Mouse (Mus musculus) MEL (cell line): ENCODE results near the gene Ptprr. TPM values are rescaled to one million over a fixed set of nuclear protein-coding genes. Genes with fewer than 3 reads are reported as not detected.

Experiments used
- DNase-seq: peaks from one replicate; pipeline ENCODE4 v3.0.0; 2011; ENCODE audit warnings: low read depth, low spot score
- H3K27ac ChIP-seq: 2 replicates; pipeline ENCODE4 v1.5.1; 2012; ENCODE audit warnings: low read depth, mild to moderate bottlenecking, control low read depth, low read length, moderate library complexity; ENCODE audit not compliant: control insufficient read depth
- H3K27me3 ChIP-seq, 2 experiments: fragments of 150-350 bp in 1 of 2; sonication (generic) in 1 of 2; 2 replicates each; pipeline ENCODE4 v1.6.1; 2012; ENCODE audit warnings: low read length in 2 of 2, mild to moderate bottlenecking in 2 of 2, improper control_type of control experiment in 1 of 2, moderate library complexity in 1 of 2; ENCODE audit not compliant: insufficient read depth in 2 of 2, control insufficient read depth in 1 of 2
- H3K36me3 ChIP-seq, 2 experiments: 2 replicates each; pipeline ENCODE4 v1.6.1; 2012 to 2014; ENCODE audit warnings: low read length in 2 of 2, improper control_type of control experiment in 1 of 2, inconsistent platforms in 1 of 2, mild to moderate bottlenecking in 1 of 2; ENCODE audit not compliant: insufficient read depth in 2 of 2, control insufficient read depth in 1 of 2
- H3K4me1 ChIP-seq, 2 experiments: fragments of 150-350 bp in 1 of 2; sonication (generic) in 1 of 2; 2 replicates each; pipeline ENCODE4 v1.6.1; 2012; ENCODE audit warnings: low read length in 2 of 2, improper control_type of control experiment in 1 of 2, mild to moderate bottlenecking in 1 of 2; ENCODE audit not compliant: insufficient read depth in 2 of 2, control insufficient read depth in 1 of 2
- H3K4me3 ChIP-seq, 2 experiments: fragments of 150-350 bp in 1 of 2; sonication (generic) in 1 of 2; 2 replicates each; pipeline ENCODE4 v1.5.1; 2012; ENCODE audit warnings: low read depth in 2 of 2, low read length in 2 of 2, mild to moderate bottlenecking in 2 of 2, moderate library complexity in 2 of 2, control low read depth in 1 of 2, improper control_type of control experiment in 1 of 2; ENCODE audit not compliant: control insufficient read depth in 1 of 2, insufficient read depth in 1 of 2
- H3K79me2 ChIP-seq: 2 replicates; pipeline ENCODE4 v1.6.1; 2012; ENCODE audit warnings: mild to moderate bottlenecking, low read length, moderate library complexity; ENCODE audit not compliant: control insufficient read depth, poor library complexity, insufficient read depth
- H3K9ac ChIP-seq: 2 replicates; pipeline ENCODE4 v1.6.1; 2012; ENCODE audit warnings: low read depth, mild to moderate bottlenecking, control low read depth, low read length, moderate library complexity; ENCODE audit not compliant: control insufficient read depth, poor library complexity, severe bottlenecking
- H3K9me3 ChIP-seq: fragments of 150-350 bp; sonication (generic); replicated peaks from 2 replicates; pipeline ENCODE4 v1.6.1; 2012; ENCODE audit warnings: mild to moderate bottlenecking, low read length, improper control_type of control experiment, moderate library complexity; ENCODE audit not compliant: insufficient read depth
- CHD1 ChIP-seq: IDR thresholded peaks from 2 replicates; pipeline ENCODE4 v1.6.1; 2012; ENCODE audit warnings: low read depth, mild to moderate bottlenecking, inconsistent platforms, low read length, improper control_type of control experiment
- CHD2 ChIP-seq: IDR thresholded peaks from 2 replicates; pipeline ENCODE4 v1.6.1; 2011; ENCODE audit warnings: low read length, improper control_type of control experiment
- CTCF ChIP-seq, 3 experiments: IDR thresholded peaks in 2 of 3; conservative IDR thresholded peaks in 1 of 3; 2 replicates each; pipeline ENCODE4 v1.5.1; 2011 to 2012; ENCODE audit warnings: low read length in 3 of 3, low read depth in 2 of 3, mild to moderate bottlenecking in 2 of 3, improper control_type of control experiment in 1 of 3, inconsistent platforms in 1 of 3, mixed read lengths in 1 of 3, moderate library complexity in 1 of 3; ENCODE audit not compliant: control insufficient read depth in 1 of 3, insufficient read depth in 1 of 3, poor library complexity in 1 of 3, severe bottlenecking in 1 of 3
- E2F4 ChIP-seq: IDR thresholded peaks from 2 replicates; pipeline ENCODE4 v1.6.1; 2011; ENCODE audit warnings: low read depth, low read length, improper control_type of control experiment, borderline replicate concordance
- EP300 ChIP-seq, 2 experiments: IDR thresholded peaks; 2 replicates each; pipeline ENCODE4 v1.6.1; 2011; ENCODE audit warnings: improper control_type of control experiment in 2 of 2, low read length in 2 of 2, low read depth in 1 of 2, mild to moderate bottlenecking in 1 of 2
- ETS1 ChIP-seq: IDR thresholded peaks from 2 replicates; pipeline ENCODE4 v1.6.1; 2012; ENCODE audit warnings: low read depth, mild to moderate bottlenecking, inconsistent platforms, low read length, improper control_type of control experiment, moderate library complexity
- GABPA ChIP-seq: IDR thresholded peaks from 2 replicates; pipeline ENCODE4 v1.6.1; 2012; ENCODE audit warnings: low read depth, mild to moderate bottlenecking, inconsistent platforms, low read length, improper control_type of control experiment, moderate library complexity
- HCFC1 ChIP-seq: IDR thresholded peaks from 2 replicates; pipeline ENCODE4 v1.6.1; 2012; ENCODE audit warnings: low read depth, mild to moderate bottlenecking, inconsistent platforms, low read length, improper control_type of control experiment, moderate library complexity
- MAFK ChIP-seq: IDR thresholded peaks from 2 replicates; pipeline ENCODE4 v1.6.1; 2011; ENCODE audit warnings: low read depth, mild to moderate bottlenecking, low read length, improper control_type of control experiment, borderline replicate concordance
- MAZ ChIP-seq: IDR thresholded peaks from 2 replicates; pipeline ENCODE4 v1.6.1; 2012; ENCODE audit warnings: low read depth, mild to moderate bottlenecking, inconsistent platforms, low read length, improper control_type of control experiment
- MEF2A ChIP-seq: IDR thresholded peaks from 2 replicates; pipeline ENCODE4 v1.6.1; 2014; ENCODE audit warnings: low read depth, mild to moderate bottlenecking, inconsistent platforms, low read length, improper control_type of control experiment; ENCODE audit not compliant: poor library complexity, insufficient replicate concordance, severe bottlenecking; ENCODE audit errors: extremely low read depth
- POLR2A ChIP-seq, 2 experiments: IDR thresholded peaks; 2 replicates each; pipeline ENCODE4 v1.6.1; 2011 to 2012; ENCODE audit warnings: low read length in 2 of 2, mild to moderate bottlenecking in 2 of 2, control low read depth in 1 of 2, improper control_type of control experiment in 1 of 2, low read depth in 1 of 2, moderate library complexity in 1 of 2; ENCODE audit not compliant: control insufficient read depth in 1 of 2, insufficient read depth in 1 of 2, poor library complexity in 1 of 2
- RAD21 ChIP-seq: IDR thresholded peaks from 2 replicates; pipeline ENCODE4 v1.6.1; 2011; ENCODE audit warnings: mild to moderate bottlenecking, low read depth, low read length, improper control_type of control experiment
- RCOR1 ChIP-seq: IDR thresholded peaks from 2 replicates; pipeline ENCODE4 v1.6.1; 2012; ENCODE audit warnings: low read depth, mild to moderate bottlenecking, inconsistent platforms, low read length, improper control_type of control experiment
- SIN3A ChIP-seq: IDR thresholded peaks from 2 replicates; pipeline ENCODE4 v1.6.1; 2012; ENCODE audit warnings: low read length, improper control_type of control experiment, inconsistent platforms
- SMC3 ChIP-seq: IDR thresholded peaks from 2 replicates; pipeline ENCODE4 v1.6.1; 2011; ENCODE audit warnings: low read depth, low read length, improper control_type of control experiment
- TAL1 ChIP-seq: IDR thresholded peaks from 2 replicates; pipeline ENCODE4 v1.6.1; 2012; ENCODE audit warnings: mild to moderate bottlenecking, inconsistent platforms, low read length, moderate library complexity, mixed read lengths
- TBP ChIP-seq: IDR thresholded peaks from 2 replicates; pipeline ENCODE4 v1.8.0; 2011; ENCODE audit warnings: low read depth, low read length, improper control_type of control experiment
- TCF12 ChIP-seq: IDR thresholded peaks from 2 replicates; pipeline ENCODE4 v1.6.1; 2014; ENCODE audit warnings: low read depth, mild to moderate bottlenecking, inconsistent platforms, low read length, improper control_type of control experiment, moderate library complexity
- USF1 ChIP-seq: IDR thresholded peaks from 2 replicates; pipeline ENCODE4 v1.6.1; 2014; ENCODE audit warnings: low read depth, mild to moderate bottlenecking, inconsistent platforms, low read length, improper control_type of control experiment, moderate library complexity
- USF2 ChIP-seq, 2 experiments: IDR thresholded peaks; 2 replicates each; pipeline ENCODE4 v1.6.1; 2011 to 2012; ENCODE audit warnings: improper control_type of control experiment in 2 of 2, low read length in 2 of 2, borderline replicate concordance in 1 of 2, inconsistent platforms in 1 of 2, low read depth in 1 of 2, mild to moderate bottlenecking in 1 of 2; ENCODE audit not compliant: insufficient read depth in 1 of 2
- ZKSCAN1 ChIP-seq: IDR thresholded peaks from 2 replicates; pipeline ENCODE4 v1.6.1; 2012; ENCODE audit warnings: low read depth, mild to moderate bottlenecking, inconsistent platforms, low read length, improper control_type of control experiment, moderate library complexity
- ZMIZ1 ChIP-seq: IDR thresholded peaks from 2 replicates; pipeline ENCODE4 v1.6.1; 2012; ENCODE audit warnings: low read depth, mild to moderate bottlenecking, inconsistent platforms, low read length, improper control_type of control experiment, moderate library complexity
- polyA plus RNA-seq, 2 experiments: library from polyadenylated mRNA; stranded (reverse) in 1 of 2; unstranded in 1 of 2; fragments of >175 nt in 1 of 2; fragments of >200 nt in 1 of 2; gene quantifications; 2 replicates each; pipeline versions ENCODE4 v1.2.1 to v1.2.4; 2012; ENCODE audit warnings: low replicate concordance in 2 of 2, low read depth in 1 of 2; ENCODE audit not compliant: insufficient read length in 2 of 2, insufficient read depth in 1 of 2, missing spikeins in 1 of 2
- total RNA-seq: library from RNA; depleted of rRNA; stranded (reverse); fragments of 300-350 nt; gene quantifications from 2 replicates; pipeline ENCODE4 v1.2.3, GENCODE M21; 2012

Ptprr gene
- total and polyA plus RNA-seq, 3 experiments, result not detected

GRCm38 (mm10) chr10:116220336-116221118, 202.5 kb downstream of the Ptprr start:
- Histone ChIP-seq H3K27me3 (no peaks in the 10 kb centered on the region), H3K9me3 (no peaks in the 10 kb centered on the region), H3K36me3 (no peaks in the 10 kb centered on the region)
- TF ChIP-seq ETS1, result no peak
- no peak for TF ChIP-seq EP300 (IDR thresholded peaks at IDR 0.05; ENCODE audit: low read depth in 1 of 2, low read length in 2 of 2)
- TF ChIP-seq GABPA, result no peak
- TF ChIP-seq MAZ, result no peak
- no peak for TF ChIP-seq MEF2A
- no peak for TF ChIP-seq CHD2
- no peak for TF ChIP-seq CTCF (IDR thresholded peaks at IDR 0.05 in 2 of 3, conservative IDR thresholded peaks at IDR 0.05 in 1 of 3; ENCODE audit: control insufficient read depth in 1 of 3, insufficient read depth in 1 of 3, low read depth in 2 of 3, low read length in 3 of 3, poor library complexity in 1 of 3, severe bottlenecking in 1 of 3)
- TF ChIP-seq MAFK, result no peak
- no peak for TF ChIP-seq TAL1
- TF ChIP-seq ZKSCAN1, result no peak
- no peak for TF ChIP-seq POLR2A (IDR thresholded peaks at IDR 0.05; ENCODE audit: control insufficient read depth in 1 of 2, insufficient read depth in 1 of 2, low read depth in 1 of 2, low read length in 2 of 2, poor library complexity in 1 of 2)
- TF ChIP-seq E2F4, result no peak
- no peak for TF ChIP-seq SMC3
- TF ChIP-seq CHD1, result no peak
- TF ChIP-seq TBP, result no peak
- TF ChIP-seq USF1, result no peak
- TF ChIP-seq, all 39 proteins: peak for 0
- Histone ChIP-seq H3K79me2 (no peaks in the 10 kb centered on the region), H3K27ac (no peak overlapping the region), H3K9ac (no peak overlapping the region), H3K4me1 (no peaks in the 10 kb centered on the region), H3K4me3 (no peak overlapping the region)
- no peak for DNase-seq

GRCm38 (mm10) chr10:116235299-116235698, 217.3 kb downstream of the Ptprr start:
- no peak for DNase-seq
- H3K9ac ChIP-seq, result no peak overlapping the region
- no peaks in the 10 kb centered on the region for H3K27me3 ChIP-seq
- H3K9me3 ChIP-seq, result no peaks in the 10 kb centered on the region
- H3K36me3 ChIP-seq, result no peaks in the 10 kb centered on the region
- TF ChIP-seq SIN3A (no peak), CHD2 (no peak), ZMIZ1 (no peak), ZKSCAN1 (no peak), CTCF (IDR thresholded peaks at IDR 0.05 in 2 of 3, conservative IDR thresholded peaks at IDR 0.05 in 1 of 3; ENCODE audit: control insufficient read depth in 1 of 3, insufficient read depth in 1 of 3, low read depth in 2 of 3, low read length in 3 of 3, poor library complexity in 1 of 3, severe bottlenecking in 1 of 3) (no peak), TBP (no peak), RCOR1 (no peak), HCFC1 (no peak), TCF12 (no peak), RAD21 (no peak), USF2 (IDR thresholded peaks at IDR 0.05; ENCODE audit: borderline replicate concordance in 1 of 2, insufficient read depth in 1 of 2, low read depth in 1 of 2, low read length in 2 of 2) (no peak), GABPA (no peak), SMC3 (no peak)
- no peaks in the 10 kb centered on the region for H3K4me1 ChIP-seq
- H3K27ac ChIP-seq, result no peak overlapping the region
- no peak overlapping the region for H3K4me3 ChIP-seq
- H3K79me2 ChIP-seq, result no peaks in the 10 kb centered on the region
